Mouse (Mus musculus): ENCODE measurements around the gene Btbd2. TPM values are rescaled to one million over a fixed set of nuclear protein-coding genes. Genes with fewer than 3 reads are reported as not detected.

Gene Btbd2
- polyA plus RNA-seq, 1 experiment from 2014 or later, result 109 TPM

- Histone ChIP-seq H3K9ac (peak overlapping the region; percentile 97), H3K9me3 (no peaks in the 10 kb centered on the region), H3K4me1 (peaks cover 49% of the 10 kb centered on the region), H3K27me3 (no peaks in the 10 kb centered on the region), H3K36me3 (peaks cover 33% of the 10 kb centered on the region), H3K27ac (peak overlapping the region; percentile 83), H3K4me3 (peak overlapping the region; percentile 97), H3K4me2 (replicated peaks) (peak overlapping the region; percentile 83)
- WGBS, result 20% methylated on average over 6 of the region's 6 CpGs
- no peak for ATAC-seq (ENCODE audit: insufficient number of reproducible peaks, insufficient read depth, low FRiP score, low TSS enrichment)
Observed at GRCm38 (mm10) chr10:80674851-80675404, 18.1 kb upstream of the Btbd2 start.

- 67% methylated on average over 5 of the region's 5 CpGs for WGBS
- Histone ChIP-seq H3K4me3 (peak overlapping the region; percentile 97), H3K9me3 (no peaks in the 10 kb centered on the region), H3K27me3 (no peaks in the 10 kb centered on the region), H3K4me1 (peaks cover 49% of the 10 kb centered on the region), H3K9ac (peak overlapping the region; percentile 97), H3K27ac (no peak overlapping the region), H3K36me3 (peaks cover 40% of the 10 kb centered on the region), H3K4me2 (replicated peaks) (peak overlapping the region; percentile 83)
- ATAC-seq (ENCODE audit: insufficient number of reproducible peaks, insufficient read depth, low FRiP score, low TSS enrichment), result no peak
Observed at GRCm38 (mm10) chr10:80674161-80674711, 17.4 kb upstream of the Btbd2 start.

- Histone ChIP-seq H3K4me1 (peaks cover 46% of the 10 kb centered on the region), H3K36me3 (peaks cover 46% of the 10 kb centered on the region), H3K9me3 (no peaks in the 10 kb centered on the region), H3K4me2 (replicated peaks) (peak overlapping the region; percentile 83), H3K27me3 (no peaks in the 10 kb centered on the region), H3K4me3 (peak overlapping the region; percentile 97; the same call in 1 of the 2 replicates), H3K9ac (peak overlapping the region; percentile 97; the same call in 1 of the 2 replicates), H3K27ac (no peak overlapping the region)
- no peak for ATAC-seq (ENCODE audit: insufficient number of reproducible peaks, insufficient read depth, low FRiP score, low TSS enrichment)
- WGBS, result 91% methylated on average over 3 of the region's 3 CpGs
Observed at GRCm38 (mm10) chr10:80673690-80674089, 16.8 kb upstream of the Btbd2 start.

- 77% methylated on average over 11 of the region's 11 CpGs for WGBS
- Histone ChIP-seq H3K4me2 (replicated peaks) (no peak overlapping the region), H3K27me3 (no peaks in the 10 kb centered on the region), H3K4me3 (no peak overlapping the region), H3K9ac (no peak overlapping the region), H3K36me3 (peaks cover 62% of the 10 kb centered on the region), H3K4me1 (peaks cover 30% of the 10 kb centered on the region), H3K9me3 (no peaks in the 10 kb centered on the region), H3K27ac (no peak overlapping the region)
- ATAC-seq (ENCODE audit: insufficient number of reproducible peaks, insufficient read depth, low FRiP score, low TSS enrichment), result no peak
Observed at GRCm38 (mm10) chr10:80671936-80672690, 15.2 kb upstream of the Btbd2 start.

GRCm38 (mm10) chr10:80671251-80671650 is 14.4 kb upstream of the Btbd2 start:
- peaks cover 28% of the 10 kb centered on the region for H3K4me1 ChIP-seq
- no peak overlapping the region for H3K4me2 ChIP-seq (replicated peaks)
- no peaks in the 10 kb centered on the region for H3K9me3 ChIP-seq
- 89% methylated on average over 4 of the region's 4 CpGs for WGBS
- ATAC-seq (ENCODE audit: insufficient number of reproducible peaks, insufficient read depth, low FRiP score, low TSS enrichment), result no peak
- H3K9ac ChIP-seq, result no peak overlapping the region
- H3K27me3 ChIP-seq, result no peaks in the 10 kb centered on the region
- peaks cover 70% of the 10 kb centered on the region for H3K36me3 ChIP-seq
- no peak overlapping the region for H3K4me3 ChIP-seq
- no peak overlapping the region for H3K27ac ChIP-seq

- no peak for ATAC-seq (ENCODE audit: insufficient number of reproducible peaks, insufficient read depth, low FRiP score, low TSS enrichment)
- H3K4me2 ChIP-seq (replicated peaks), result no peak overlapping the region
- H3K36me3 ChIP-seq, result peaks cover 77% of the 10 kb centered on the region
- no peaks in the 10 kb centered on the region for H3K27me3 ChIP-seq
- H3K9ac ChIP-seq, result no peak overlapping the region
- H3K4me1 ChIP-seq, result peaks cover 28% of the 10 kb centered on the region
- H3K4me3 ChIP-seq, result no peak overlapping the region
- H3K9me3 ChIP-seq, result no peaks in the 10 kb centered on the region
- H3K27ac ChIP-seq, result no peak overlapping the region
- 94% methylated on average over 2 of the region's 2 CpGs for WGBS
Observed at GRCm38 (mm10) chr10:80670531-80670930, 13.7 kb upstream of the Btbd2 start.

- Histone ChIP-seq H3K4me1 (peaks cover 32% of the 10 kb centered on the region), H3K9ac (0 out of 2 replicates have a peak overlapping the region, but pooled peaks have one; percentile 16), H3K27me3 (no peaks in the 10 kb centered on the region), H3K36me3 (peaks cover 78% of the 10 kb centered on the region), H3K4me2 (replicated peaks) (no peak overlapping the region), H3K27ac (no peak overlapping the region), H3K4me3 (no peak overlapping the region), H3K9me3 (no peaks in the 10 kb centered on the region)
- ATAC-seq (ENCODE audit: insufficient number of reproducible peaks, insufficient read depth, low FRiP score, low TSS enrichment), result no peak
- WGBS, result 95% methylated on average over 7 of the region's 7 CpGs
Observed at GRCm38 (mm10) chr10:80669737-80670485, 13.0 kb upstream of the Btbd2 start.

GRCm38 (mm10) chr10:80669018-80669417 is 12.1 kb upstream of the Btbd2 start:
- H3K27me3 ChIP-seq, result no peaks in the 10 kb centered on the region
- peaks cover 28% of the 10 kb centered on the region for H3K4me1 ChIP-seq
- H3K4me3 ChIP-seq, result no peak overlapping the region
- 89% methylated on average over 12 of the region's 12 CpGs for WGBS
- H3K36me3 ChIP-seq, result peaks cover 78% of the 10 kb centered on the region
- no peak overlapping the region for H3K27ac ChIP-seq
- no peaks in the 10 kb centered on the region for H3K9me3 ChIP-seq
- no peak overlapping the region for H3K4me2 ChIP-seq (replicated peaks)
- 0 out of 2 replicates have a peak overlapping the region, but pooled peaks have one; percentile 10 for H3K9ac ChIP-seq
- ATAC-seq (ENCODE audit: insufficient number of reproducible peaks, insufficient read depth, low FRiP score, low TSS enrichment), result no peak

- 87% methylated on average over 11 of the region's 11 CpGs for WGBS
- peaks cover 78% of the 10 kb centered on the region for H3K36me3 ChIP-seq
Observed at GRCm38 (mm10) chr10:80668614-80669013, 11.7 kb upstream of the Btbd2 start.

GRCm38 (mm10) chr10:80666837-80667412 is 10.1 kb upstream of the Btbd2 start:
- Histone ChIP-seq H3K27me3 (no peaks in the 10 kb centered on the region), H3K9ac (no peak overlapping the region), H3K27ac (no peak overlapping the region), H3K4me1 (peaks cover 16% of the 10 kb centered on the region), H3K4me3 (no peak overlapping the region), H3K9me3 (no peaks in the 10 kb centered on the region), H3K4me2 (replicated peaks) (no peak overlapping the region), H3K36me3 (peaks cover 65% of the 10 kb centered on the region)
- WGBS, result 84% methylated on average over 19 of the region's 19 CpGs
- ATAC-seq (ENCODE audit: insufficient number of reproducible peaks, insufficient read depth, low FRiP score, low TSS enrichment), result no peak

More at GRCm38 (mm10) chr10:80668614-80669013, 11.7 kb upstream of the Btbd2 start:
- ATAC-seq (ENCODE audit: insufficient number of reproducible peaks, insufficient read depth, low FRiP score, low TSS enrichment), result no peak
- Histone ChIP-seq H3K9ac (no peak overlapping the region), H3K4me2 (replicated peaks) (no peak overlapping the region), H3K27me3 (no peaks in the 10 kb centered on the region), H3K4me3 (no peak overlapping the region), H3K4me1 (peaks cover 24% of the 10 kb centered on the region), H3K27ac (no peak overlapping the region), H3K9me3 (no peaks in the 10 kb centered on the region)

- ATAC-seq (ENCODE audit: insufficient number of reproducible peaks, insufficient read depth, low FRiP score, low TSS enrichment), result no peak
- H3K9me3 ChIP-seq, result no peaks in the 10 kb centered on the region
- no peak overlapping the region for H3K4me2 ChIP-seq (replicated peaks)
- H3K27me3 ChIP-seq, result no peaks in the 10 kb centered on the region
- WGBS, result 69% methylated on average over 10 of the region's 10 CpGs
- H3K36me3 ChIP-seq, result peaks cover 57% of the 10 kb centered on the region
- no peak overlapping the region for H3K9ac ChIP-seq
- H3K4me1 ChIP-seq, result peaks cover 16% of the 10 kb centered on the region
- no peak overlapping the region for H3K27ac ChIP-seq
- no peak overlapping the region for H3K4me3 ChIP-seq
Observed at GRCm38 (mm10) chr10:80665981-80666733, 9.3 kb upstream of the Btbd2 start.

Measured in embryonic facial prominence, embryonic 12.5 days (tissue).